Mouse (Mus musculus) left cerebral cortex, adult 8-10 months (tissue): ENCODE data around the gene Cfap36. TPM values are rescaled to one million over a fixed set of nuclear protein-coding genes. Genes with fewer than 3 reads are reported as not detected.

Source experiments
- DNase-seq, 2 experiments: peaks; one replicate each; pipeline ENCODE4 v3.0.0; 2022; ENCODE audit warnings: low spot score in 2 of 2
- total RNA-seq, 4 experiments: library from RNA; stranded (reverse); gene quantifications; 2 replicates each; pipeline ENCODE4 v1.2.4; 2022

Cfap36 gene
- total RNA-seq: 100 to 1,000 TPM; 119 to 125 (median 120) TPM

GRCm38 (mm10) chr11:29246883-29247650 lies at the start of gene Cfap36:
Cfap36 (minus strand) TSS chr11:29247409.
- peak; percentile 75 to 96 for DNase-seq

- no peak for DNase-seq
These were observed 40.1 kb upstream of the Cfap36 start for GRCm38 (mm10) chr11:29287305-29287704.

- DNase-seq: no peak
These were observed 38.8 kb upstream of the Cfap36 start for GRCm38 (mm10) chr11:29286040-29286439.

- DNase-seq: no peak
These were observed 27.5 kb upstream of the Cfap36 start for GRCm38 (mm10) chr11:29274758-29275157.

GRCm38 (mm10) chr11:29267824-29268223 lies 20.6 kb upstream of the Cfap36 start:
- DNase-seq: no peak

- DNase-seq: no peak
These were observed 7.4 kb upstream of the Cfap36 start for GRCm38 (mm10) chr11:29254643-29255042.

GRCm38 (mm10) chr11:29248386-29248785 lies 1.2 kb upstream of the Cfap36 start:
- no peak for DNase-seq

- DNase-seq: no peak
These were observed 516 bp upstream of the Cfap36 start for GRCm38 (mm10) chr11:29247725-29248124.

- DNase-seq: no peak
These were observed 1.2 kb downstream of the Cfap36 start for GRCm38 (mm10) chr11:29245988-29246387.

GRCm38 (mm10) chr11:29241961-29242360 lies 5.2 kb downstream of the Cfap36 start:
- DNase-seq: no peak

- no peak for DNase-seq
These were observed 7.9 kb downstream of the Cfap36 start for GRCm38 (mm10) chr11:29239353-29239752.

GRCm38 (mm10) chr11:29238551-29238950 lies 8.7 kb downstream of the Cfap36 start:
- no peak for DNase-seq

GRCm38 (mm10) chr11:29238047-29238446 lies 9.2 kb downstream of the Cfap36 start:
- no peak for DNase-seq

- DNase-seq: no peak
These were observed 9.8 kb downstream of the Cfap36 start for GRCm38 (mm10) chr11:29237364-29237763.

- DNase-seq: no peak
These were observed 13.6 kb downstream of the Cfap36 start for GRCm38 (mm10) chr11:29233569-29233968.

- no peak for DNase-seq
These were observed 18.3 kb downstream of the Cfap36 start for GRCm38 (mm10) chr11:29228957-29229356.

GRCm38 (mm10) chr11:29224754-29225153 lies 22.5 kb downstream of the Cfap36 start:
- DNase-seq: no peak

GRCm38 (mm10) chr11:29222310-29222709 lies 24.9 kb downstream of the Cfap36 start:
- DNase-seq: no peak

- no peak for DNase-seq
These were observed 28.2 kb downstream of the Cfap36 start for GRCm38 (mm10) chr11:29219055-29219454.

GRCm38 (mm10) chr11:29216196-29216595 lies 31.0 kb downstream of the Cfap36 start:
- DNase-seq: no peak

- DNase-seq: no peak
These were observed 37.4 kb downstream of the Cfap36 start for GRCm38 (mm10) chr11:29209774-29210173.

- DNase-seq: no peak
These were observed 43.6 kb downstream of the Cfap36 start for GRCm38 (mm10) chr11:29203653-29204052.

- DNase-seq: no peak
These were observed 58.2 kb downstream of the Cfap36 start for GRCm38 (mm10) chr11:29188981-29189380.
